Mouse (Mus musculus) hindbrain, embryonic 11.5 days (tissue): ENCODE measurements around the gene Acadsb. TPM values are rescaled to one million over a fixed set of nuclear protein-coding genes. Genes with fewer than 3 reads are reported as not detected.
A peak's percentile ranks its signal among the peaks of the same experiment; 100 is the strongest.

ENCODE experiments used
- ATAC-seq: fragments of 200-750 bp; cut with Nextera tagmentation; 2 replicates; pipeline ENCODE4 v1.8.0; 2017; ENCODE audit warnings: mild to moderate bottlenecking, moderate TSS enrichment, moderate library complexity; ENCODE audit not compliant: low FRiP score
- DNase-seq: peaks from one replicate; pipeline ENCODE4 v3.0.0-alpha.2; 2015; ENCODE audit warnings: low spot score
- H3K27ac ChIP-seq: fragments of 300-500 bp; sonication (generic); 2 replicates; pipeline ENCODE4 v1.5.1; 2014; ENCODE audit warnings: mild to moderate bottlenecking, low read depth, low read length
- H3K27me3 ChIP-seq: fragments of 300-500 bp; sonication (generic); 2 replicates; pipeline ENCODE4 v1.6.1; 2014; ENCODE audit warnings: mild to moderate bottlenecking, low read length, moderate library complexity, mixed read lengths; ENCODE audit not compliant: control insufficient read depth, insufficient read depth
- H3K36me3 ChIP-seq: fragments of 300-500 bp; sonication (generic); 2 replicates; pipeline ENCODE4 v1.6.1; 2014; ENCODE audit warnings: mild to moderate bottlenecking, low read length, moderate library complexity, mixed read lengths; ENCODE audit not compliant: control insufficient read depth, insufficient read depth
- H3K4me1 ChIP-seq: fragments of 300-500 bp; sonication (generic); replicated peaks from 2 replicates; pipeline ENCODE4 v1.6.1; 2014; ENCODE audit warnings: low read length, mixed read lengths; ENCODE audit not compliant: control insufficient read depth, insufficient read depth
- H3K4me2 ChIP-seq: fragments of 300-500 bp; sonication (generic); replicated peaks from 2 replicates; pipeline ENCODE4 v1.6.1; 2014; ENCODE audit warnings: mild to moderate bottlenecking, low read depth, low read length
- H3K4me3 ChIP-seq: fragments of 300-500 bp; sonication (generic); 2 replicates; pipeline ENCODE4 v1.5.1; 2014; ENCODE audit warnings: low read depth, low read length
- H3K9ac ChIP-seq: fragments of 300-500 bp; sonication (generic); 2 replicates; pipeline ENCODE4 v1.6.1; 2014; ENCODE audit warnings: low read depth, low read length
- H3K9me3 ChIP-seq: fragments of 300-500 bp; sonication (generic); 2 replicates; pipeline ENCODE4 v1.6.1; 2016; ENCODE audit warnings: low read length; ENCODE audit not compliant: control insufficient read depth
- WGBS: fragments of 180-500 bp; shearing (Covaris S2); extraction: QIAGEN DNeasy Blood & Tissue Kit; methylation state at CpG from one replicate; pipeline ENCODE4 v1.1.7; 2014; 5-methylcytosine and 5-hydroxymethylcytosine counted together
- polyA plus RNA-seq: library from polyadenylated mRNA; unstranded; fragments of >200 nt; fragmentation: Nextera tagmentation; extraction: Ambion mirVana; gene quantifications from 2 replicates; pipeline ENCODE4 v1.2.1, GENCODE M21; 2014

The Acadsb gene
- polyA plus RNA-seq, 1 experiment from 2014 or later, result 88.8 TPM

DNA sequence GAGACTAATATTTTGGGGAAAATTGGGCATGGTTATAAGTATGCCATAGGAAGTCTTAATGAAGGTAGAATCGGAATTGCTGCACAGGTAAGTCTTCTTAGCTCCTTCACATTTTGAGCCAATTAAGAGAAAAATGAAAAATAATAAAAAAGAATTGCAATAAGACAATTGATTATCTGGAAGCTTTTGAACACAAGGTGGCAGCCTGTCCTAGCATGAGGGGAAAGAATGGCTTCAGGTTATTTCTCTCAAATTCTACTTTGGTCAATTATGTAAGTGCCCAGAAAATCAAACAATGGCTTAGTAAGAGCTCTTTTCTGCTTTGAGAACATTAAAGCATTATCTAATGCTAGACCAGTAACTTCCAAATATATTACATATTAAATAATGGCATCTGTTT lies 23.9 kb downstream of the Acadsb start:
- H3K4me3 ChIP-seq, result no peak overlapping the region
- 94% methylated on average over 1 of the region's 1 CpGs for WGBS
- H3K4me1 ChIP-seq, result no peaks in the 10 kb centered on the region
- DNase-seq, result no peak
- no peaks in the 10 kb centered on the region for H3K27me3 ChIP-seq
- H3K9me3 ChIP-seq, result no peaks in the 10 kb centered on the region
- H3K36me3 ChIP-seq, result 0 out of 2 replicates have a peak, but pooled peaks cover 4% of the 10 kb centered on the region
- no peak overlapping the region for H3K4me2 ChIP-seq
- ATAC-seq, result no peak
- no peak overlapping the region for H3K27ac ChIP-seq
- no peak overlapping the region for H3K9ac ChIP-seq

DNA sequence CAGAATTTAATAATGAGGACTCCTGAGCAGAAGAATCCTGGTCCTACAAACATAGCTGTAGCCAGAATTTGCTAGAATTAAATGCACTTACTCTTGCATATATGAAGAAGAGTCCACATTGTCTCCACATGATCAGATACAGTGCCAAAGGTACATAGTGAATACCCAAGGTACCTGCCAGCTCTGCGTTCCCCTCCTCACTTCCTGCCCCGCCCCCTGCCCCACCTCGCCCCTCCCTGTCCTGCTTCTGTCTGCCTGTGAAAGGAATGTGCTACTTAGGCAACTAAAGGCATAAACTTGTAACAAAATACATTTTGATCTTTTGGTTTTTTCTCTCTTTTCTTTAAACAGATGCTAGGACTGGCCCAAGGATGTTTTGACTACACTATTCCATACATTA lies 26.6 kb downstream of the Acadsb start:
- no peak overlapping the region for H3K4me2 ChIP-seq
- ATAC-seq, result no peak

DNA sequence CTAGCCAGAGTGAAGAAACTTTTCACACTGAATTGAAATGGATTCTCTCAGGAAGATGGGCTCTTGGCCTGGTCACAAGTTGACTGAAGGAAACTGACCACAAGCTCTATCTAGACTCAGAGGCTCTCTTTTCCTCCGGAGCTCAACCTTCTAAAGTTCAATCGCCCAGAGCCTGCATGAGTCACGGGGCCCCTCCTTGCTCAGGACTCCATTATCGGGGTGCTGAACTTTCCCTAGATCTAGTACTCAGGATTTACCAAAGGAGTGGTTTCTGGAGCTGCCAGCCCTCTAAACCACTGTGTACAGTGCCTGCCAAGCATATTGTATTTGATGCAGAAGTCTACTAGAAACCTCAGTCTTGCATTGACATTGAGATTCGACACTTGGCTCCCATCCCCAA lies 46.3 kb downstream of the Acadsb start:
- Histone ChIP-seq H3K4me3 (no peak overlapping the region), H3K27ac (no peak overlapping the region), H3K36me3 (no peaks in the 10 kb centered on the region), H3K9ac (no peak overlapping the region), H3K4me2 (no peak overlapping the region), H3K4me1 (no peaks in the 10 kb centered on the region), H3K27me3 (peaks cover 3% of the 10 kb centered on the region; the same call in 1 of the 2 replicates), H3K9me3 (no peaks in the 10 kb centered on the region)
- ATAC-seq, result no peak
- no peak for DNase-seq
- WGBS, result 88% methylated on average over 5 of the region's 5 CpGs

More for the DNA sequence above, 26.6 kb downstream of the Acadsb start:
- no peaks in the 10 kb centered on the region for H3K9me3 ChIP-seq
- WGBS, result 51% methylated on average over 3 of the region's 3 CpGs
- no peak overlapping the region for H3K9ac ChIP-seq
- no peak overlapping the region for H3K4me3 ChIP-seq
- DNase-seq, result no peak
- H3K27me3 ChIP-seq, result no peaks in the 10 kb centered on the region
- no peaks in the 10 kb centered on the region for H3K36me3 ChIP-seq
- no peak overlapping the region for H3K27ac ChIP-seq
- no peaks in the 10 kb centered on the region for H3K4me1 ChIP-seq

DNA sequence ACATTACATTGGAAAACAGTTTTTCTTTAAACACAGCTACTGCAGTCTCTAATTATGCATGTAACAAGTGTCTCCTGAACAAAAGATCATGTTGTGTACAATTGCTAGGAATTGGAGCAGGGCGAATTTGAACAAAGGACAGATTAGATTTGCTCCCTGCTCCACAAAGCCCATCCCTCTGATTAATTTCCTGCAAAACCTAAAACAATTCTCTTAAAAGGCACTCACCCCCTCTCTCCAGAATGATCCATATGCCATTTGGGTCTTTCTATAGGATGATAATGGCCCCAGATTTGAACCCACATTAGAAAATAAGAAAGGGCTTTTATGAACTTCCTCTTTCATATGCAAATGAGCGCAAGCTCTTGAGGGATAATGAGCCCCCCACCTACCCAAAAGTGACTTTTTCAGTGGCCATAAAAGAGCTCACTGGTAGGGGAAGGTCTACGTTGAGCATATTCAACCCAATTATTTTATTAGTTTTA lies 54.8 kb downstream of the Acadsb start:
- DNase-seq (no peak), ATAC-seq (peak; percentile 86)
- H3K27me3 ChIP-seq, result no peaks in the 10 kb centered on the region
- H3K36me3 ChIP-seq, result no peaks in the 10 kb centered on the region
- no peaks in the 10 kb centered on the region for H3K9me3 ChIP-seq
- 28% methylated on average over 3 of the region's 3 CpGs for WGBS
- H3K4me1 ChIP-seq, result peaks cover 8% of the 10 kb centered on the region
- no peak overlapping the region for H3K4me3 ChIP-seq
- no peak overlapping the region for H3K27ac ChIP-seq
- no peak overlapping the region for H3K4me2 ChIP-seq
- H3K9ac ChIP-seq, result no peak overlapping the region

DNA sequence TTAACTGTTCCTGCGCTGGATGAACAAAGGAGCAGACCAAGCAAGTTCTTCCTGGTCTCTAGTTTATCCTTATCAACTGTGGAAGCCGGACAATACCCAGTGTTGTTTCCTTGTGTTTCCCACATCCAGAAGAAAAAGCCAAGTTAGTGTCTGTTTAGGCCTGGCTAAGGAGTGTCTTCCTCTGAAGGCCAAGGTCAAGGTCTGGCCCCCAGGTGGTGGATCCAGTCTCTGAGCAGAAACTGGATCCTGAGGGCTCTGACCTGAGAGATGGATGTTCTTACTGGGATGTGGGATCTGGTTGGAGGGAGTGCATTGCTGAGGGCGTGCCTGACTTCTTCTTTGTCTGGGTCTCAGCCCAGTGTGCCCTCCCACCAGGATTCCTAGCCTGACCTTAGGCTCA lies 55.3 kb downstream of the Acadsb start:
- Histone ChIP-seq H3K4me1 (peaks cover 8% of the 10 kb centered on the region), H3K9me3 (no peaks in the 10 kb centered on the region), H3K4me3 (no peak overlapping the region), H3K9ac (no peak overlapping the region), H3K27me3 (no peaks in the 10 kb centered on the region), H3K4me2 (no peak overlapping the region), H3K36me3 (no peaks in the 10 kb centered on the region), H3K27ac (0 out of 2 replicates have a peak overlapping the region, but pooled peaks have one; percentile 2)
- peak; percentile 39 for DNase-seq
- peak; percentile 11; the same call in 1 of the 2 replicates for ATAC-seq
- 43% methylated on average over 3 of the region's 3 CpGs for WGBS

DNA sequence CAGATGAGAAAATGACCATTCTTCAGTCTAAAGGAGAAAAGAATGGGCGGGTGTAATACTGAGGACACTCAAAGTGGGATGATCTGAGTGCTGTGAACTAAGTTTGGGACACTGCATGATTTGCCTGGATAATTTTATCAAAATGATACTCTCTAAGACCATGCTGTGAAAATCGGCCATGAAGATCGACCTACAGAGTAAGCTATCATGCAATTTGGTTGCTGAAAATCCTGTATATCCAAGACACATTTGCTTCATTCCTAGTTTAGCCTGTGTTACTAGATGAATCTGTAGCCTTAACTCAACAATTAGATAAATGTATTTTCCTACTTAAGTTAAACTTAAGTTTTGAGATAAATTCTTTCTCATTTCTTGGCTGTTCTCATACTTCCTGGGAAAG lies 56.9 kb downstream of the Acadsb start:
- 83% methylated on average over 3 of the region's 3 CpGs for WGBS

DNA sequence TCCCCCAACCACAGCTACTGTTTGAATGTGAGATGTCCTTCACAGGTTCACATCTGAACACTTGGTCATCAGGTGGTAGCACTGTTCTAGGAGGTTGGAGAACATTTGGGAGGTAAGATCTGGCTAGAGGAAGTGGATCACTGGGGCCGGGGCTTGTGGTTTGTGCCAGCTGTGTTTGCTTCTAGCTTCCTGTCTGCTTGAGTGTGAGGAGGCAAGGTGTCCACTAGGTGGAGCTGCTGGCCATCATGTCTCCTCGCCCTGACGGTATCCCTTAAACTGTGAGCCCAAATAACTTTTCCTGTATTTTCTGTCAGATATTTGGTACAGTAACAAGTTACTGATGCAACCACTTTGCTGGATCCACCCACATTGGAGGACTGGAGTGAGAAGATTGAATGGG lies 59.1 kb downstream of the Acadsb start:
- H3K36me3 ChIP-seq, result no peaks in the 10 kb centered on the region
- no peak overlapping the region for H3K9ac ChIP-seq
- H3K4me2 ChIP-seq, result no peak overlapping the region
- H3K27ac ChIP-seq, result no peak overlapping the region
- DNase-seq (no peak), ATAC-seq (no peak)
- H3K27me3 ChIP-seq, result no peaks in the 10 kb centered on the region; the same call in 1 of the 2 replicates
- peaks cover 8% of the 10 kb centered on the region for H3K4me1 ChIP-seq
- no peaks in the 10 kb centered on the region for H3K9me3 ChIP-seq
- H3K4me3 ChIP-seq, result no peak overlapping the region
- 66% methylated on average over 3 of the region's 3 CpGs for WGBS

More for the DNA sequence above, 56.9 kb downstream of the Acadsb start:
- no peak overlapping the region for H3K27ac ChIP-seq
- no peak for DNase-seq
- no peak overlapping the region for H3K4me2 ChIP-seq
- no peaks in the 10 kb centered on the region for H3K36me3 ChIP-seq
- peaks cover 8% of the 10 kb centered on the region for H3K4me1 ChIP-seq
- H3K9ac ChIP-seq, result no peak overlapping the region
- H3K9me3 ChIP-seq, result no peaks in the 10 kb centered on the region
- H3K27me3 ChIP-seq, result no peaks in the 10 kb centered on the region
- no peak for ATAC-seq
- no peak overlapping the region for H3K4me3 ChIP-seq

DNA sequence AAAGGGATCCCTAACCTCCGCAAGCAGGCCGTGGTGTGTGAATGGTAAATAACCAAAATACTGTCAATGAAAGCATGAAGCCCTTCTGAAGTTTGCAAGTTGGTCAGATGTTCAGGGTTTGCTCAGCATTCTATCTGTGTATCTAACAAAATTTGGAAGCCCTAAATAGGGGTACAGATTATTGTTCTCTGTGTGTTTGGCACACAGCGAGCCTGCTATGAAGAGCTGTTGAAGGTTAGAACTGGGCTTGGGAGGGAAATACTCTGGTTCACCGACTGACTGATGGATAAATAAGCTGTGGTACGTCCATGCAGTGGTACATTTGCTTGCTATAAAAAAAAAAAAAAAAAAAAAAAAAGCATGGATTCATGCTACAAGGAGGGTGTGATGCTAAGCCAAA lies 61.1 kb downstream of the Acadsb start:
- WGBS, result 87% methylated on average over 5 of the region's 5 CpGs
- no peaks in the 10 kb centered on the region; the same call in 1 of the 2 replicates for H3K27me3 ChIP-seq

DNA sequence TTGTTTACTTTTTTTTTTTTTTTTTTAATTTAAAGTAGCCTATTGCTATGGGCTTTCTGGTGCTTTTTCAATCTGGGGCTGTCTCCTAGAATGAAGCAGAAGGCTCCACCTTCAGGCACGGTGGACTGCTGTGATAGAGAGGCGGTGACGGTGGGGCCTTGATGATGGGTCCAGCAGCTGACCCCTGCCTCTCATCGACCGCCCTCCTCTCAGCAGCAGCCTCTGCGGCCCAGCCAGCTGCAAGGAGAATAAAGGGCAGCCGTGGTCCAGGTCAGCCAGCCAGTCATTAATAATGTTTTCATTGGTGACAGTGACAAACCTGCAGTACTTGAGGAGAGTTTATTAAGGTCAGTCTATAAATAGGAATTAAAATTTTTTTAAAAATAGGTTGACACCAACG lies 66.7 kb downstream of the Acadsb start:
- Histone ChIP-seq H3K27me3 (no peaks in the 10 kb centered on the region; the same call in 1 of the 2 replicates), H3K4me1 (0 out of 2 replicates have a peak, but pooled peaks cover 2% of the 10 kb centered on the region), H3K27ac (no peak overlapping the region), H3K9ac (no peak overlapping the region), H3K36me3 (no peaks in the 10 kb centered on the region), H3K4me3 (no peak overlapping the region), H3K9me3 (no peaks in the 10 kb centered on the region), H3K4me2 (no peak overlapping the region)
- DNase-seq (peak; percentile 48), ATAC-seq (peak; percentile 57; the same call in 1 of the 2 replicates)
- WGBS, result 13% methylated on average over 8 of the region's 8 CpGs

More for the DNA sequence above, 61.1 kb downstream of the Acadsb start:
- DNase-seq (no peak), ATAC-seq (no peak)
- H3K4me3 ChIP-seq, result no peak overlapping the region
- H3K4me1 ChIP-seq, result peaks cover 4% of the 10 kb centered on the region; the same call in 1 of the 2 replicates
- H3K9ac ChIP-seq, result no peak overlapping the region
- no peaks in the 10 kb centered on the region for H3K36me3 ChIP-seq
- H3K27ac ChIP-seq, result no peak overlapping the region
- H3K4me2 ChIP-seq, result no peak overlapping the region
- H3K9me3 ChIP-seq, result no peaks in the 10 kb centered on the region
